In the genomic region with DNA sequence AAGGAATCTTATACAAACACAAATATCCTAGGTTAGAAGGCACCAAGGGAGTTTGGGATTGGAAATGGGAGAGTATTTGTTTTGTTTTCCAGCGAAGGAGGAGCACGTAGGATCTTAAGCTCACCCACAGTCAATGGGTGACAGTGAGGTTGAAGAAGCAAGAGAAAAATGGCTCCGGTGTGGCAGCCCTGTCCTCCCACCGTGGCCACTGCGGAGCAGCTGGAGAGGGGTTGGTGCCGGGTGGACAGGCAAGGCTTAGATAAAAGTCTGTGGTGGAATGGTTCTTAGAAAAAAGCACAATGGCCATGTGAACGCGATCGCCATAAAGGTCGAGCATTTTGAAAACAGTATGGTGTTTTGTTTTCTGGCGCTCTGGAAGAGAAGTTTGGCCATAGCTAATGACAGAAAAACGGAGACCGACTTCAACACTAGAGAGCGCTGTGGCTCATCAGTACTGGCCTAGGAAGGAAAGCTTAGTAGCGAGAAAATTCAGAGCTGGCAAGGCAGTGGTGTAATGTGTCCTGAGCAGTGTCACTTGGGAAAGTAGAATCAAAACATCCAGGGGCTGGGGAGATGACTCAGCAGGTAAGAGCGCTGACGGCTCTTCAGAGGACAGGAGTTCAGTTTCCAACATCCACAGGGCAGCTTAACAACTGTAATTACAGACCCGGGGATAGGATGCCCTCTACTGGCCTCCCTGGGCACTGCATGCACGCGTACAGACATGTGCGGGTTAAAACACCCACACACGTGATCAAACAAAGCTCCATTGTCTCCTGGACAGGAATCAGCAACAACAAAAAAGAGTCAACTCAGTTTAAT, we compare ENCODE assay signal across 7 mouse cellular contexts. TPM values are rescaled to one million over a fixed set of nuclear protein-coding genes. Genes with fewer than 3 reads are reported as not detected.
DNase-seq lines count a peak whose midpoint lies in the region; ATAC-seq lines count a peak whose summit lies in the region.

No protein-coding gene starts in this region.

- peak; percentile 80 to 95 for DNase-seq in adrenal gland, adult (ENCODE audit: inconsistent age in 2 of 2, low spot score in 1 of 2)
- peak; percentile 90 for DNase-seq in embryo, embryonic 10.5 days (ENCODE audit: low spot score)
- DNase-seq in gastrocnemius, postnatal 14 days = peak; percentile 77
- peak; percentile 60 to 77 for DNase-seq in left cerebral cortex, postnatal 10 days (ENCODE audit: extremely low spot score in 1 of 2, low spot score in 2 of 2)
- DNase-seq in right cerebral cortex, postnatal 25 days = peak; percentile 57

- peak; percentile 82 for ATAC-seq in inflammation-experienced regulatory T-cells, adult 6 months
- ATAC-seq in megakaryocyte-erythroid progenitor cell, adult 5-6 weeks (replicated peaks; ENCODE audit: low FRiP score, low TSS enrichment, poor library complexity, severe bottlenecking) = peak; percentile 93

- intact Hi-C loops in gastrocnemius, postnatal 14 days (cut with DNase I; ENCODE audit: low total_unique reads) = no loop called here
- intact Hi-C loops in left cerebral cortex, postnatal 10 days (cut with DNase I) = no loop called here

RNA-seq across cellular contexts. Expression of gene Efcab10, which starts 14.8 kb away (rescaled TPM):
- total RNA-seq in gastrocnemius, postnatal 14 days (2021) = not detected
- not detected for polyA plus RNA-seq in inflammation-experienced regulatory T-cells, adult 6 months (2017; shearing (Covaris generic))
- 1 to 10 TPM; 1.6 to 1.9 TPM for total RNA-seq in left cerebral cortex, postnatal 10 days (2021)
- not detected in 2 replicates for total RNA-seq in megakaryocyte-erythroid progenitor cell, adult 5-6 weeks (2014; fragmentation: Nextera tagmentation)
- total RNA-seq in megakaryocyte-erythroid progenitor cell, adult 5-6 weeks (2017) = not detected in 2 replicates

RNA-seq across cellular contexts. Expression of gene Twistnb, which starts 49.6 kb away (rescaled TPM):
- total RNA-seq in gastrocnemius, postnatal 14 days (2021) = 1 to 10 TPM; 7.1 to 9.8 TPM
- 10 to 100 TPM; 21.6 to 52.2 (median 43.3) TPM for polyA plus RNA-seq in inflammation-experienced regulatory T-cells, adult 6 months (2017; shearing (Covaris generic))
- 10 to 100 TPM; 10.8 to 12.4 TPM for total RNA-seq in left cerebral cortex, postnatal 10 days (2021)
- 35.5 and 39.4 TPM in 2 replicates for total RNA-seq in megakaryocyte-erythroid progenitor cell, adult 5-6 weeks (2014; fragmentation: Nextera tagmentation)
- 82.0 and 113 TPM in 2 replicates for total RNA-seq in megakaryocyte-erythroid progenitor cell, adult 5-6 weeks (2017)

Comparison
In these comparisons a context has a peak if more than half of its experiments do, and no peak if none do; other contexts are left out.
1. Peak in every context shown above with its lines: DNase-seq and ATAC-seq.